Mouse (Mus musculus): ENCODE results near the gene Lhpp. TPM values are rescaled to one million over a fixed set of nuclear protein-coding genes. Genes with fewer than 3 reads are reported as not detected.
A peak's percentile ranks its signal among the peaks of the same experiment; 100 is the strongest.

The Lhpp gene
- polyA plus RNA-seq, 2 experiments: 5.6 to 6.0 TPM

GRCm38 (mm10) chr7:132748076-132748769 lies 137.8 kb downstream of the Lhpp start:
- WGBS (ENCODE audit: insufficient replicate concordance): 81% methylated on average over 3 of the region's 3 CpGs
- no peaks in the 10 kb centered on the region for H3K4me1 ChIP-seq (replicated peaks; ENCODE audit: control insufficient read depth in 2 of 2, insufficient read depth in 2 of 2, low read length in 1 of 2)
- H3K4me3 ChIP-seq (ENCODE audit: insufficient read depth in 1 of 2, low read depth in 2 of 2, low read length in 2 of 2): no peak overlapping the region
- no peaks in the 10 kb centered on the region for H3K9me3 ChIP-seq (ENCODE audit: control insufficient read depth, low read length)
- no peak overlapping the region for H3K4me2 ChIP-seq (ENCODE audit: low read depth)
- no peak overlapping the region for H3K9ac ChIP-seq (replicated peaks)
- peaks cover 54% of the 10 kb centered on the region for H3K36me3 ChIP-seq (replicated peaks; ENCODE audit: control insufficient read depth, insufficient read depth, low read depth)
- no peak overlapping the region for H3K27ac ChIP-seq
- DNase-seq (ENCODE audit: low read depth in 3 of 3, low spot score in 3 of 3) (no peak), ATAC-seq (ENCODE audit: insufficient read depth) (no peak)
- no peaks in the 10 kb centered on the region for H3K27me3 ChIP-seq (ENCODE audit: control insufficient read depth, insufficient read depth, low read length)
- TF ChIP-seq EP300 (IDR thresholded peaks at IDR 0.05; ENCODE audit: low read depth) (no peak), CTCF (IDR thresholded peaks at IDR 0.05; ENCODE audit: low read depth) (no peak)

GRCm38 (mm10) chr7:132749504-132749903 lies 139.1 kb downstream of the Lhpp start:
- WGBS (ENCODE audit: insufficient replicate concordance): 91% methylated on average over 11 of the region's 11 CpGs
- no peak for TF ChIP-seq CTCF (IDR thresholded peaks at IDR 0.05; ENCODE audit: low read depth)
- no peak for TF ChIP-seq EP300 (IDR thresholded peaks at IDR 0.05; ENCODE audit: low read depth)
- no peak for ATAC-seq (ENCODE audit: insufficient read depth)

GRCm38 (mm10) chr7:132751716-132752115 lies 141.3 kb downstream of the Lhpp start:
- H3K9me3 ChIP-seq (ENCODE audit: control insufficient read depth, low read length): no peaks in the 10 kb centered on the region
- TF ChIP-seq CTCF (IDR thresholded peaks at IDR 0.05; ENCODE audit: low read depth) (no peak), EP300 (IDR thresholded peaks at IDR 0.05; ENCODE audit: low read depth) (no peak)
- H3K4me2 ChIP-seq (ENCODE audit: low read depth): no peak overlapping the region
- peaks cover 77% of the 10 kb centered on the region for H3K36me3 ChIP-seq (replicated peaks; ENCODE audit: control insufficient read depth, insufficient read depth, low read depth)
- DNase-seq (ENCODE audit: low read depth in 3 of 3, low spot score in 3 of 3) (no peak), ATAC-seq (ENCODE audit: insufficient read depth) (no peak)
- no peaks in the 10 kb centered on the region for H3K27me3 ChIP-seq (ENCODE audit: control insufficient read depth, insufficient read depth, low read length)
- no peak overlapping the region for H3K9ac ChIP-seq (replicated peaks)
- H3K27ac ChIP-seq: no peak overlapping the region
- peaks cover 9 to 11% of the 10 kb centered on the region in 2 experiments for H3K4me1 ChIP-seq (replicated peaks; ENCODE audit: control insufficient read depth in 2 of 2, insufficient read depth in 2 of 2, low read length in 1 of 2)
- WGBS (ENCODE audit: insufficient replicate concordance): 97% methylated on average over 2 of the region's 2 CpGs
- no peak overlapping the region for H3K4me3 ChIP-seq (ENCODE audit: insufficient read depth in 1 of 2, low read depth in 2 of 2, low read length in 2 of 2)

More at GRCm38 (mm10) chr7:132749504-132749903, 139.1 kb downstream of the Lhpp start:
- Histone ChIP-seq H3K9ac (replicated peaks) (no peak overlapping the region), H3K4me3 (ENCODE audit: insufficient read depth in 1 of 2, low read depth in 2 of 2, low read length in 2 of 2) (no peak overlapping the region), H3K4me2 (ENCODE audit: low read depth) (no peak overlapping the region), H3K4me1 (replicated peaks; ENCODE audit: control insufficient read depth in 2 of 2, insufficient read depth in 2 of 2, low read length in 1 of 2) (peaks cover 4 to 8% of the 10 kb centered on the region in 2 experiments), H3K9me3 (ENCODE audit: control insufficient read depth, low read length) (no peaks in the 10 kb centered on the region), H3K36me3 (replicated peaks; ENCODE audit: control insufficient read depth, insufficient read depth, low read depth) (peaks cover 63% of the 10 kb centered on the region), H3K27ac (no peak overlapping the region), H3K27me3 (ENCODE audit: control insufficient read depth, insufficient read depth, low read length) (no peaks in the 10 kb centered on the region)
- DNase-seq (ENCODE audit: low read depth in 3 of 3, low spot score in 3 of 3): no peak

GRCm38 (mm10) chr7:132753518-132754388 lies 143.3 kb downstream of the Lhpp start:
- ATAC-seq (ENCODE audit: insufficient read depth) (0 out of 2 replicates have a peak, but pooled peaks have one; percentile 26), DNase-seq (ENCODE audit: low read depth in 3 of 3, low spot score in 3 of 3) (no peak)
- H3K4me2 ChIP-seq (ENCODE audit: low read depth): no peak overlapping the region
- peaks cover 9 to 11% of the 10 kb centered on the region in 2 experiments for H3K4me1 ChIP-seq (replicated peaks; ENCODE audit: control insufficient read depth in 2 of 2, insufficient read depth in 2 of 2, low read length in 1 of 2)
- TF ChIP-seq EP300 (IDR thresholded peaks at IDR 0.05; ENCODE audit: low read depth) (no peak), CTCF (IDR thresholded peaks at IDR 0.05; ENCODE audit: low read depth) (no peak)
- H3K27me3 ChIP-seq (ENCODE audit: control insufficient read depth, insufficient read depth, low read length): no peaks in the 10 kb centered on the region
- 66% methylated on average over 4 of the region's 4 CpGs for WGBS (ENCODE audit: insufficient replicate concordance)
- H3K36me3 ChIP-seq (replicated peaks; ENCODE audit: control insufficient read depth, insufficient read depth, low read depth): peaks cover 83% of the 10 kb centered on the region
- no peak overlapping the region for H3K4me3 ChIP-seq (ENCODE audit: insufficient read depth in 1 of 2, low read depth in 2 of 2, low read length in 2 of 2)
- H3K9me3 ChIP-seq (ENCODE audit: control insufficient read depth, low read length): no peaks in the 10 kb centered on the region
- no peak overlapping the region for H3K9ac ChIP-seq (replicated peaks)
- no peak overlapping the region for H3K27ac ChIP-seq

GRCm38 (mm10) chr7:132754389-132754750 lies 143.9 kb downstream of the Lhpp start:
- H3K4me1 ChIP-seq (replicated peaks; ENCODE audit: control insufficient read depth in 2 of 2, insufficient read depth in 2 of 2, low read length in 1 of 2): peaks cover 9 to 11% of the 10 kb centered on the region in 2 experiments
- no peak overlapping the region; the same call in 1 of the 2 replicates for H3K9ac ChIP-seq (replicated peaks)
- ATAC-seq (ENCODE audit: insufficient read depth): no peak

More at GRCm38 (mm10) chr7:132754389-132754750, 143.9 kb downstream of the Lhpp start:
- no peak for DNase-seq (ENCODE audit: low read depth in 3 of 3, low spot score in 3 of 3)
- 79% methylated on average over 3 of the region's 3 CpGs for WGBS (ENCODE audit: insufficient replicate concordance)
- TF ChIP-seq EP300 (IDR thresholded peaks at IDR 0.05; ENCODE audit: low read depth): no peak
- TF ChIP-seq CTCF (IDR thresholded peaks at IDR 0.05; ENCODE audit: low read depth): no peak
- peaks cover 83% of the 10 kb centered on the region for H3K36me3 ChIP-seq (replicated peaks; ENCODE audit: control insufficient read depth, insufficient read depth, low read depth)
- no peak overlapping the region for H3K27ac ChIP-seq
- no peak overlapping the region for H3K4me2 ChIP-seq (ENCODE audit: low read depth)
- H3K4me3 ChIP-seq (ENCODE audit: insufficient read depth in 1 of 2, low read depth in 2 of 2, low read length in 2 of 2): no peak overlapping the region
- H3K9me3 ChIP-seq (ENCODE audit: control insufficient read depth, low read length): no peaks in the 10 kb centered on the region
- H3K27me3 ChIP-seq (ENCODE audit: control insufficient read depth, insufficient read depth, low read length): no peaks in the 10 kb centered on the region

Other genes with a start within 250 kb of the Lhpp start
- 28.2 and 37.8 TPM in 2 replicates for gene Oat, start 34.2 kb upstream of the Lhpp start, polyA plus RNA-seq (2012; rRNA removed)
- gene Oat, start 34.2 kb upstream of the Lhpp start, polyA plus RNA-seq (2014; fragmentation: Nextera tagmentation; extraction: Ambion mirVana): 70.6 and 79.6 TPM in 2 replicates
- 0.01 TPM in 1 of 2 replicates, not detected in the other for gene Nkx1-2, start 11.0 kb upstream of the Lhpp start, polyA plus RNA-seq (2012; rRNA removed)
- gene Nkx1-2, start 11.0 kb upstream of the Lhpp start, polyA plus RNA-seq (2014; fragmentation: Nextera tagmentation; extraction: Ambion mirVana): not detected in 2 replicates
- 12.9 and 14.7 TPM in 2 replicates for gene Fam53b, start 203.2 kb downstream of the Lhpp start, polyA plus RNA-seq (2012; rRNA removed)
- 20.0 and 22.2 TPM in 2 replicates for gene Fam53b, start 203.2 kb downstream of the Lhpp start, polyA plus RNA-seq (2014; fragmentation: Nextera tagmentation; extraction: Ambion mirVana)
- 5.1 and 13.1 TPM in 2 replicates for gene Eef1akmt2, start 242.0 kb downstream of the Lhpp start, polyA plus RNA-seq (2012; rRNA removed)
- gene Eef1akmt2, start 242.0 kb downstream of the Lhpp start, polyA plus RNA-seq (2014; fragmentation: Nextera tagmentation; extraction: Ambion mirVana): 19.0 and 20.8 TPM in 2 replicates
- gene Abraxas2, start 248.6 kb downstream of the Lhpp start, polyA plus RNA-seq (2012; rRNA removed): 5.0 and 7.4 TPM in 2 replicates
- gene Abraxas2, start 248.6 kb downstream of the Lhpp start, polyA plus RNA-seq (2014; fragmentation: Nextera tagmentation; extraction: Ambion mirVana): 10.7 and 11.7 TPM in 2 replicates